Mouse (Mus musculus) testis, postnatal 10 days (tissue): ENCODE results near the gene Gm128.
"Not testable (repeated sequence)": the region's sequence is repeated elsewhere in the genome, so short reads cannot be mapped to it uniquely, and the experiment has no call there.

Experiments used
- DNase-seq: peaks from one replicate; pipeline ENCODE4 v3.0.0; 2021; ENCODE audit warnings: low spot score

Gm128 gene

GRCm38 (mm10) chr3:95230495-95231297 lies 10.7 kb downstream of the Gm128 start:
- DNase-seq: no peak

GRCm38 (mm10) chr3:95229781-95230494 lies 11.5 kb downstream of the Gm128 start:
- DNase-seq: peak; percentile 67

GRCm38 (mm10) chr3:95228894-95229780 lies 12.3 kb downstream of the Gm128 start:
- DNase-seq: peak; percentile 55

- peak; percentile 85 for DNase-seq
These were observed 13.1 kb downstream of the Gm128 start, which contains the start of gene Cdc42se1 for GRCm38 (mm10) chr3:95228148-95228893. Gene Cdc42se1 (plus strand): TSS chr3:95228732.

GRCm38 (mm10) chr3:95227214-95227613 lies 14.2 kb downstream of the Gm128 start:
- DNase-seq: no peak

GRCm38 (mm10) chr3:95224295-95224694 lies 17.1 kb downstream of the Gm128 start:
- no peak for DNase-seq

- DNase-seq: no peak
These were observed 18.4 kb downstream of the Gm128 start for GRCm38 (mm10) chr3:95223041-95223440.

- no peak for DNase-seq
These were observed 22.8 kb downstream of the Gm128 start for GRCm38 (mm10) chr3:95218466-95219137.

GRCm38 (mm10) chr3:95217255-95218134 lies 23.9 kb downstream of the Gm128 start, which contains the start of gene Gabpb2:
Gene Gabpb2 (minus strand): TSS chr3:95217916.
- peak; percentile 99 for DNase-seq

- no peak for DNase-seq
These were observed 24.6 kb downstream of the Gm128 start for GRCm38 (mm10) chr3:95216655-95217254.

GRCm38 (mm10) chr3:95213609-95213975 lies 27.8 kb downstream of the Gm128 start:
- DNase-seq: no peak

- DNase-seq: not testable (repeated sequence)
These were observed 28.3 kb downstream of the Gm128 start for GRCm38 (mm10) chr3:95212889-95213608.

- DNase-seq: no peak
These were observed 30.8 kb downstream of the Gm128 start for GRCm38 (mm10) chr3:95210585-95210984.

- no peak for DNase-seq
These were observed 33.1 kb downstream of the Gm128 start for GRCm38 (mm10) chr3:95208286-95208685.

GRCm38 (mm10) chr3:95203880-95204279 lies 37.5 kb downstream of the Gm128 start:
- no peak for DNase-seq

GRCm38 (mm10) chr3:95200562-95200961 lies 40.8 kb downstream of the Gm128 start:
- no peak for DNase-seq

- DNase-seq: no peak
These were observed 41.3 kb downstream of the Gm128 start for GRCm38 (mm10) chr3:95200132-95200531.

GRCm38 (mm10) chr3:95199101-95199500 lies 42.3 kb downstream of the Gm128 start:
- DNase-seq: no peak

- no peak for DNase-seq
These were observed 45.6 kb downstream of the Gm128 start for GRCm38 (mm10) chr3:95195772-95196171.
